Mouse (Mus musculus): ENCODE measurements around the gene Ppif.

Ppif gene

GRCm38 (mm10) chr14:25693888-25694568 lies at the start of gene Ppif:
TSS of gene Ppif (plus strand) at chr14:25694154.
- DNase-seq = peak; percentile 99

GRCm38 (mm10) chr14:25645717-25646116 lies 48.2 kb upstream of the Ppif start:
- no peak for DNase-seq

- DNase-seq = peak; percentile 73 to 76
Observed at GRCm38 (mm10) chr14:25646161-25646621, 47.8 kb upstream of the Ppif start.

- DNase-seq = no peak
Observed at GRCm38 (mm10) chr14:25651131-25651530, 42.8 kb upstream of the Ppif start.

GRCm38 (mm10) chr14:25651905-25652304 lies 42.0 kb upstream of the Ppif start:
- no peak for DNase-seq

GRCm38 (mm10) chr14:25654401-25655197 lies 39.4 kb upstream of the Ppif start:
- DNase-seq = no peak

GRCm38 (mm10) chr14:25660661-25661060 lies 33.3 kb upstream of the Ppif start:
- no peak for DNase-seq

GRCm38 (mm10) chr14:25661185-25661920 lies 32.6 kb upstream of the Ppif start:
- no peak for DNase-seq

- no peak for DNase-seq
Observed at GRCm38 (mm10) chr14:25663649-25664309, 30.2 kb upstream of the Ppif start.

GRCm38 (mm10) chr14:25664310-25664695 lies 29.7 kb upstream of the Ppif start:
- DNase-seq = no peak

- DNase-seq = no peak
Observed at GRCm38 (mm10) chr14:25665314-25665970, 28.5 kb upstream of the Ppif start.

GRCm38 (mm10) chr14:25666668-25667376 lies 27.1 kb upstream of the Ppif start:
- peak; percentile 13 to 28 for DNase-seq

- no peak for DNase-seq
Observed at GRCm38 (mm10) chr14:25667587-25667986, 26.4 kb upstream of the Ppif start.

GRCm38 (mm10) chr14:25679625-25680024 lies 14.3 kb upstream of the Ppif start:
- DNase-seq = no peak

GRCm38 (mm10) chr14:25682020-25682419 lies 11.9 kb upstream of the Ppif start:
- no peak for DNase-seq

GRCm38 (mm10) chr14:25686216-25686945 lies 7.6 kb upstream of the Ppif start:
- no peak for DNase-seq

- no peak for DNase-seq
Observed at GRCm38 (mm10) chr14:25686983-25687901, 6.7 kb upstream of the Ppif start.

- DNase-seq = no peak
Observed at GRCm38 (mm10) chr14:25693271-25693887, 575 bp upstream of the Ppif start.

GRCm38 (mm10) chr14:25694569-25694897 lies 579 bp downstream of the Ppif start:
- DNase-seq = peak in 1 of 2 experiments; percentile 15

Measured in B cell, adult 2 months (primary cell).